Mouse (Mus musculus): ENCODE measurements around the gene Tmem218.
A peak's percentile ranks its signal among the peaks of the same experiment; 100 is the strongest.

Gene Tmem218

GRCm38 (mm10) chr9:37232201-37233195, 24.5 kb downstream of the Tmem218 start:
- DNase-seq (ENCODE audit: low read depth, low spot score), result no peak

- no peak for DNase-seq (ENCODE audit: low read depth, low spot score)
These were observed 28.1 kb downstream of the Tmem218 start for GRCm38 (mm10) chr9:37235951-37236737.

- no peak for DNase-seq (ENCODE audit: low read depth, low spot score)
These were observed 34.7 kb downstream of the Tmem218 start for GRCm38 (mm10) chr9:37242764-37243163.

GRCm38 (mm10) chr9:37244600-37244999, 36.6 kb downstream of the Tmem218 start:
- DNase-seq (ENCODE audit: low read depth, low spot score), result peak; percentile 37

GRCm38 (mm10) chr9:37245404-37245803, 37.4 kb downstream of the Tmem218 start:
- DNase-seq (ENCODE audit: low read depth, low spot score), result no peak

GRCm38 (mm10) chr9:37245810-37246209, 37.8 kb downstream of the Tmem218 start:
- no peak for DNase-seq (ENCODE audit: low read depth, low spot score)

GRCm38 (mm10) chr9:37247429-37247828, 39.4 kb downstream of the Tmem218 start:
- no peak for DNase-seq (ENCODE audit: low read depth, low spot score)

GRCm38 (mm10) chr9:37248381-37248906, 40.4 kb downstream of the Tmem218 start:
- DNase-seq (ENCODE audit: low read depth, low spot score), result no peak

- no peak for DNase-seq (ENCODE audit: low read depth, low spot score)
These were observed 42.0 kb downstream of the Tmem218 start for GRCm38 (mm10) chr9:37249976-37250375.

GRCm38 (mm10) chr9:37250631-37251030, 42.6 kb downstream of the Tmem218 start:
- DNase-seq (ENCODE audit: low read depth, low spot score), result no peak

- DNase-seq (ENCODE audit: low read depth, low spot score), result no peak
These were observed 46.6 kb downstream of the Tmem218 start for GRCm38 (mm10) chr9:37254531-37255110.

- peak; percentile 75 for DNase-seq (ENCODE audit: low read depth, low spot score)
These were observed 47.3 kb downstream of the Tmem218 start, which contains the start of gene Slc37a2 for GRCm38 (mm10) chr9:37255149-37255888. TSS of gene Slc37a2 (minus strand) at chr9:37255738.

- peak; percentile 73 for DNase-seq (ENCODE audit: low read depth, low spot score)
These were observed 47.8 kb downstream of the Tmem218 start for GRCm38 (mm10) chr9:37255889-37256225.

GRCm38 (mm10) chr9:37266622-37267021, 58.6 kb downstream of the Tmem218 start:
- DNase-seq (ENCODE audit: low read depth, low spot score), result no peak
